Mouse (Mus musculus) hindbrain, embryonic 14.5 days (tissue): ENCODE measurements at regions not wholly inside any gene's neighbourhood (a gene's known extent, or its start where the extent isn't known, plus 50 kb on each side); places are given as distances from the start of the nearest gene placed in this dataset.

Experiments used
- ATAC-seq: fragments of 200-750 bp; cut with Nextera tagmentation; 2 replicates; pipeline ENCODE4 v1.8.0; 2017; ENCODE audit warnings: moderate number of reproducible peaks, mild to moderate bottlenecking, moderate TSS enrichment, moderate library complexity; ENCODE audit not compliant: low FRiP score
- DNase-seq: peaks from one replicate; pipeline ENCODE4 v3.0.0-alpha.2; 2015; ENCODE audit warnings: low spot score
- H3K27ac ChIP-seq: fragments of 300-500 bp; sonication (generic); 2 replicates; pipeline ENCODE4 v1.5.1; 2014; ENCODE audit warnings: mild to moderate bottlenecking, moderate library complexity
- H3K27me3 ChIP-seq: fragments of 300-500 bp; sonication (generic); 2 replicates; pipeline ENCODE4 v1.6.1; 2014; ENCODE audit warnings: mild to moderate bottlenecking, low read length, mixed read lengths; ENCODE audit not compliant: control insufficient read depth, insufficient read depth
- H3K36me3 ChIP-seq: fragments of 300-500 bp; sonication (generic); replicated peaks from 2 replicates; pipeline ENCODE4 v1.6.1; 2014; ENCODE audit not compliant: control insufficient read depth, insufficient read depth
- H3K4me1 ChIP-seq: fragments of 300-500 bp; sonication (generic); replicated peaks from 2 replicates; pipeline ENCODE4 v1.6.1; 2014; ENCODE audit warnings: antibody characterized with exemption, low read length, mixed read lengths; ENCODE audit not compliant: control insufficient read depth, insufficient read depth
- H3K4me2 ChIP-seq: fragments of 300-500 bp; sonication (generic); replicated peaks from 2 replicates; pipeline ENCODE4 v1.6.1; 2014; ENCODE audit warnings: mild to moderate bottlenecking, moderate library complexity
- H3K4me3 ChIP-seq: fragments of 300-500 bp; sonication (generic); replicated peaks from 2 replicates; pipeline ENCODE4 v1.5.1; 2014; ENCODE audit warnings: mild to moderate bottlenecking, low read length
- H3K9ac ChIP-seq: fragments of 300-500 bp; sonication (generic); 2 replicates; pipeline ENCODE4 v1.6.1; 2014
- H3K9me3 ChIP-seq: fragments of 300-500 bp; sonication (generic); 2 replicates; pipeline ENCODE4 v1.6.1; 2016; ENCODE audit warnings: low read length; ENCODE audit not compliant: control insufficient read depth
- WGBS: fragments of 180-500 bp; shearing (Covaris S2); extraction: QIAGEN DNeasy Blood & Tissue Kit; methylation state at CpG from one replicate; pipeline ENCODE4 v1.1.7; 2014; 5-methylcytosine and 5-hydroxymethylcytosine counted together

GRCm38 (mm10) chr3:41228536-41228935 lies 145.7 kb upstream of the Pgrmc2 start:
- H3K27ac ChIP-seq, result no peak overlapping the region

GRCm38 (mm10) chr3:41220746-41221145 lies 137.9 kb upstream of the Pgrmc2 start:
- no peaks in the 10 kb centered on the region for H3K36me3 ChIP-seq
- H3K4me2 ChIP-seq, result no peak overlapping the region
- H3K27me3 ChIP-seq, result no peaks in the 10 kb centered on the region
- ATAC-seq (no peak), DNase-seq (no peak)
- no peaks in the 10 kb centered on the region for H3K4me1 ChIP-seq
- H3K9ac ChIP-seq, result no peak overlapping the region
- H3K4me3 ChIP-seq, result no peak overlapping the region
- no peaks in the 10 kb centered on the region for H3K9me3 ChIP-seq
- H3K27ac ChIP-seq, result no peak overlapping the region

More at GRCm38 (mm10) chr3:41228536-41228935, 145.7 kb upstream of the Pgrmc2 start:
- DNase-seq, result peak; percentile 64
- no peaks in the 10 kb centered on the region for H3K36me3 ChIP-seq
- no peak overlapping the region for H3K4me3 ChIP-seq
- no peaks in the 10 kb centered on the region for H3K9me3 ChIP-seq
- no peaks in the 10 kb centered on the region for H3K27me3 ChIP-seq
- H3K9ac ChIP-seq, result no peak overlapping the region
- H3K4me1 ChIP-seq, result no peaks in the 10 kb centered on the region
- H3K4me2 ChIP-seq, result no peak overlapping the region; the same call in 1 of the 2 replicates
- whole genome bisulfite sequencing, result 32% methylated on average over 7 of the region's 7 CpGs
- ATAC-seq, result peak; percentile 89

- Histone ChIP-seq H3K4me1 (no peaks in the 10 kb centered on the region), H3K9ac (no peak overlapping the region), H3K4me3 (no peak overlapping the region), H3K9me3 (no peaks in the 10 kb centered on the region), H3K36me3 (no peaks in the 10 kb centered on the region), H3K4me2 (no peak overlapping the region), H3K27me3 (no peaks in the 10 kb centered on the region), H3K27ac (no peak overlapping the region)
- WGBS, result 96% methylated on average over 3 of the region's 3 CpGs
- ATAC-seq (no peak), DNase-seq (no peak)
Measured at GRCm38 (mm10) chr3:41217770-41218169, 134.9 kb upstream of the Pgrmc2 start.

GRCm38 (mm10) chr3:41213533-41213932 lies 130.7 kb upstream of the Pgrmc2 start:
- Histone ChIP-seq H3K9me3 (no peaks in the 10 kb centered on the region), H3K4me3 (no peak overlapping the region), H3K4me1 (no peaks in the 10 kb centered on the region), H3K27me3 (no peaks in the 10 kb centered on the region), H3K36me3 (no peaks in the 10 kb centered on the region), H3K9ac (no peak overlapping the region), H3K27ac (no peak overlapping the region), H3K4me2 (no peak overlapping the region)
- ATAC-seq (no peak), DNase-seq (no peak)
- 75% methylated on average over 2 of the region's 2 CpGs for WGBS

GRCm38 (mm10) chr3:41210333-41210732 lies 127.5 kb upstream of the Pgrmc2 start:
- no peaks in the 10 kb centered on the region for H3K36me3 ChIP-seq
- WGBS, result 70% methylated on average over 7 of the region's 7 CpGs
- DNase-seq, result no peak
- H3K9ac ChIP-seq, result no peak overlapping the region
- H3K9me3 ChIP-seq, result no peaks in the 10 kb centered on the region
- no peak overlapping the region for H3K27ac ChIP-seq
- no peak for ATAC-seq
- no peak overlapping the region for H3K4me3 ChIP-seq
- no peak overlapping the region for H3K4me2 ChIP-seq
- no peaks in the 10 kb centered on the region for H3K4me1 ChIP-seq
- H3K27me3 ChIP-seq, result no peaks in the 10 kb centered on the region

- Histone ChIP-seq H3K36me3 (no peaks in the 10 kb centered on the region), H3K4me2 (no peak overlapping the region), H3K9me3 (no peaks in the 10 kb centered on the region), H3K27ac (no peak overlapping the region), H3K4me3 (no peak overlapping the region), H3K9ac (no peak overlapping the region), H3K27me3 (no peaks in the 10 kb centered on the region), H3K4me1 (0 out of 2 replicates have a peak, but pooled peaks cover 6% of the 10 kb centered on the region)
- no peak for DNase-seq
- ATAC-seq, result no peak
- WGBS, result 75% methylated on average over 13 of the region's 13 CpGs
Measured at GRCm38 (mm10) chr3:41202895-41203294, 120.0 kb upstream of the Pgrmc2 start.

GRCm38 (mm10) chr3:41201782-41202181 lies 118.9 kb upstream of the Pgrmc2 start:
- no peak overlapping the region for H3K4me2 ChIP-seq
- H3K4me3 ChIP-seq, result no peak overlapping the region
- no peak overlapping the region for H3K27ac ChIP-seq
- no peak for DNase-seq
- no peaks in the 10 kb centered on the region for H3K36me3 ChIP-seq
- 0 out of 2 replicates have a peak, but pooled peaks cover 6% of the 10 kb centered on the region for H3K4me1 ChIP-seq
- no peaks in the 10 kb centered on the region for H3K27me3 ChIP-seq
- no peak overlapping the region for H3K9ac ChIP-seq
- no peak for ATAC-seq
- WGBS, result 40% methylated on average over 4 of the region's 4 CpGs
- no peaks in the 10 kb centered on the region for H3K9me3 ChIP-seq

GRCm38 (mm10) chr3:41200026-41200425 lies 117.2 kb upstream of the Pgrmc2 start:
- no peak for DNase-seq
- WGBS, result 90% methylated on average over 5 of the region's 5 CpGs

GRCm38 (mm10) chr3:41198216-41198976 lies 115.5 kb upstream of the Pgrmc2 start:
- Histone ChIP-seq H3K4me1 (peaks cover 6% of the 10 kb centered on the region; the same call in 1 of the 2 replicates), H3K27me3 (no peaks in the 10 kb centered on the region), H3K27ac (no peak overlapping the region), H3K36me3 (no peaks in the 10 kb centered on the region), H3K9me3 (no peaks in the 10 kb centered on the region), H3K9ac (no peak overlapping the region), H3K4me2 (no peak overlapping the region), H3K4me3 (no peak overlapping the region)
- 74% methylated on average over 15 of the region's 15 CpGs for WGBS
- ATAC-seq (peak; percentile 61; the same call in 1 of the 2 replicates), DNase-seq (peak; percentile 51)

More at GRCm38 (mm10) chr3:41200026-41200425, 117.2 kb upstream of the Pgrmc2 start:
- Histone ChIP-seq H3K4me1 (0 out of 2 replicates have a peak, but pooled peaks cover 6% of the 10 kb centered on the region), H3K4me2 (no peak overlapping the region), H3K9ac (no peak overlapping the region), H3K27me3 (no peaks in the 10 kb centered on the region), H3K36me3 (no peaks in the 10 kb centered on the region), H3K4me3 (no peak overlapping the region), H3K27ac (no peak overlapping the region), H3K9me3 (no peaks in the 10 kb centered on the region)
- no peak for ATAC-seq
